Mouse (Mus musculus) erythroblast, embryonic 14.5 days (primary cell): Measurements from ENCODE around the gene Cd109. TPM values are rescaled to one million over a fixed set of nuclear protein-coding genes. Genes with fewer than 3 reads are reported as not detected.

ENCODE experiments used
- H3K27me3 ChIP-seq: 2 replicates; pipeline ENCODE4 v1.6.1; 2012; ENCODE audit warnings: inconsistent platforms; ENCODE audit not compliant: control insufficient read depth
- H3K36me3 ChIP-seq: 2 replicates; pipeline ENCODE4 v1.6.1; 2012; ENCODE audit warnings: mild to moderate bottlenecking, inconsistent platforms; ENCODE audit not compliant: control insufficient read depth
- H3K4me1 ChIP-seq: 2 replicates; pipeline ENCODE4 v1.6.1; 2012; ENCODE audit warnings: inconsistent platforms; ENCODE audit not compliant: control insufficient read depth
- H3K4me3 ChIP-seq: replicated peaks from 2 replicates; pipeline ENCODE3; 2012; ENCODE audit warnings: moderate library complexity, mild to moderate bottlenecking, inconsistent platforms
- H3K9me3 ChIP-seq: 2 replicates; pipeline ENCODE4 v1.6.1; 2012; ENCODE audit warnings: low read length, inconsistent platforms, mixed read lengths; ENCODE audit not compliant: control insufficient read depth
- GATA1 ChIP-seq: IDR thresholded peaks from 2 replicates; pipeline ENCODE4 v1.6.1; 2012; ENCODE audit warnings: low read length, inconsistent platforms, mixed read lengths
- TAL1 ChIP-seq: IDR thresholded peaks from 3 replicates; pipeline ENCODE4 v1.6.1; 2012; ENCODE audit warnings: low read length, inconsistent platforms, mixed read lengths
- polyA plus RNA-seq: library from polyadenylated mRNA; stranded (reverse); fragments of >175 nt; gene quantifications from 2 replicates; pipeline ENCODE4 v1.2.3, GENCODE M21; 2012

Gene Cd109
- polyA plus RNA-seq, 1 experiment: not detected

DNA sequence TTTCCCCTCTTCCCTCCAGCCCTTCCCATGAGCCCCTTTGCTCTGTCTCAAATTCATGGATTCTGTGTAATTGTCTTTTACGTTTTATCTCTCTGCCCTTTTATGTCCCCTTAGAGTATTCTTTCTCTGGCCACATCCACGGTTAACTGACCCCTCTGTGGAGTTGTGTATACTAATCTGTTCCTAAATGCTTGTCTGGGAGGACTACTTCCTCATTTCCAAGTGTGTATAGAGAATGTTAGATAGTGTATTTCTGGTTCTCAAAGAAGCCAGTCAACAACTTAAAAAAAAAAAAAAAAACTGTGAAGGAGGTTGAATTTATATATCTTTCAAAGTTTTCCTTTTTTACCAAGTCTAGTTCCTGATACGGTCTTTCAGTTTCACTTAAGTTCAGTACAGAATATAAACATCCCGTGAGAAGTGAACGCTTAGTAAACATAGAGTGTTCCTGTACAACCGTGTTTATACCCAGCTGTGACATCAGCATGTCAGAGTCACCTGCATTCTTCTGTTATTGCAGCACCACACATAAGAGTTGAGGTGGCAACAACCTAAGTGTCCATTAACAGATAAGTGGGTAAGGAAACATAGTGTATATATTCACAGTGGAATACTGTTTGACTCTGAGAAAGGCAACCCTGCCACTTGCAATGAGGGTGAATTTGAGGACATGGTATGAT lies 16.5 kb downstream of the Cd109 start:
- TF ChIP-seq TAL1: no peak
- TF ChIP-seq GATA1: no peak
- H3K27me3 ChIP-seq: no peaks in the 10 kb centered on the region
- H3K9me3 ChIP-seq: no peaks in the 10 kb centered on the region
- H3K4me3 ChIP-seq: no peak overlapping the region
- no peaks in the 10 kb centered on the region for H3K4me1 ChIP-seq
- no peaks in the 10 kb centered on the region for H3K36me3 ChIP-seq

DNA sequence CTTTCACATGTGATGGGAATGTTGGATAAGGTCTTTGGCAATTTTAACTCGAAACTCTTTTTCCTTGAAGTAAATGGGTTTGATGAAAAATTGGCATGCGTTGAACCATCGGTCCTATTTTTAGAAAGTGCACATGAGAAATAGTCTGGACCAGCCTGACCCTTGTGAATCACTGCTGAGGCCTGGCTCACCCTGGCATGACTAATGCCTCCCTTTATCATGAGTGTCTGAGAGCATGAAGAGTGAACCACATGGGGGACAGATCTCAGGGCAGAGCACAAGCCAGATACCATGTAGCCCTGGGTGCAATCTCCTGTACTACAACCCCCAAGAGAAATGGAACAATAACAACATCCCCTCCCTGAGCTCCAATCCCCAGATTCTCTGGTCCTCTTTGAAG lies 18.6 kb downstream of the Cd109 start:
- Histone ChIP-seq H3K27me3 (no peaks in the 10 kb centered on the region), H3K36me3 (no peaks in the 10 kb centered on the region), H3K4me1 (no peaks in the 10 kb centered on the region), H3K9me3 (no peaks in the 10 kb centered on the region), H3K4me3 (no peak overlapping the region)
- no peak for TF ChIP-seq GATA1
- TF ChIP-seq TAL1: no peak

DNA sequence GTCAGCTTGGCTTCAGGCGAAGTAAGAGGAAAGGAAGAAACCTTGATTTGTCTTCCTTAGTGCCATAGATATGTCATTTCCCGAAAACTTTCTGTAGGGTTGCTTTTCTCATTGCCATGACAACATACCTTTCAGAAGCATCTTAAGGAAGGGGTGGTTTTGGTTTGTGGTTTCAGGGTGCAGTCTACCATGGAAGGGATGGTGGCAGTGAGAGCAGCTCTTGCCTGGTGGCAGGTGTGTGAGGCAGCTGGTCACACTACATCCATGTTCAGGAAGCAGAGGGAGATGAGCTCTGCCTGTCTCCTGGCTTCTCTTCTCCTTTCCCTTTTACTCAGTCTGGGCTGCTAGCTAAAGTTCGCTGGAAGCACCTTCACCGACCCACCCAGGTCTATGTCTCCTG lies 26.0 kb downstream of the Cd109 start:
- no peak overlapping the region for H3K4me3 ChIP-seq
- no peak for TF ChIP-seq GATA1
- H3K4me1 ChIP-seq: no peaks in the 10 kb centered on the region
- no peaks in the 10 kb centered on the region for H3K27me3 ChIP-seq
- H3K9me3 ChIP-seq: no peaks in the 10 kb centered on the region
- no peaks in the 10 kb centered on the region for H3K36me3 ChIP-seq

DNA sequence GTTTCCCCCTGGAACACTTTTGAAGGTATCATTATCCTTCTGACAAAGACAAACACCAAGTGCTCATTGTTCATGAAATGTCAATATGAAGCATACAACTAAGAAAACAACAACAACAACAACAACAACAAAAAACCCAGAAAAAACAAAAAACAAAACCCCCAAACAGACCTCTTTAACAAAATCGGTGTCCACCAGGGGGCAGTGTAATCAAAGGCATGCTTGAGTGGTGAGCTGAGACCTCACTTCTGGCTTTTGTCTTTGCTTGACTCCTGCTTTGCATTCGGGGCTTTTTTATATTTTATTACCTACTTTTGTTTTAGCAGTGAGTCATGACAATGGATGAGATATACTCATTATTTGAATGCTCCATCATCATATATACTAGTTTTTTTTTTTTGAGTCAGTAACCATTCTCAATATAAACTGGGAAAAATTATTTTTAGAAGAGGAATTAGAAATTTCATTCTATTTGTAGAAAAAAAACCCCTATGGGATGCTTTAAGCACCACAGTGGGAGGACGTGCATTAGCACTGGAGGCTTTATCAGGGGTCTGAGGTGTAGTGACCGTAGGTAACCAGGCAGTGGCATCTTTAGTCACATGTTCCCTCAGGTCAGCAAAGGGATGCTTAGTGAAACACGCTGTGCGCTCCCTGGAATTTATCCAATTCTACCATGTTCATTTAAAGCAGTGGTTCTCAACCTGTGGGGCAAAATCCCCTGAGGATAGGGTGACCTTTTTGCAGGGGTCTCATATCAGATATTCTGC lies 30.8 kb downstream of the Cd109 start:
- H3K4me1 ChIP-seq: no peaks in the 10 kb centered on the region
- TF ChIP-seq GATA1 (no peak), TAL1 (no peak)
- H3K36me3 ChIP-seq: no peaks in the 10 kb centered on the region
- no peaks in the 10 kb centered on the region for H3K27me3 ChIP-seq
- H3K9me3 ChIP-seq: no peaks in the 10 kb centered on the region
- no peak overlapping the region for H3K4me3 ChIP-seq

DNA sequence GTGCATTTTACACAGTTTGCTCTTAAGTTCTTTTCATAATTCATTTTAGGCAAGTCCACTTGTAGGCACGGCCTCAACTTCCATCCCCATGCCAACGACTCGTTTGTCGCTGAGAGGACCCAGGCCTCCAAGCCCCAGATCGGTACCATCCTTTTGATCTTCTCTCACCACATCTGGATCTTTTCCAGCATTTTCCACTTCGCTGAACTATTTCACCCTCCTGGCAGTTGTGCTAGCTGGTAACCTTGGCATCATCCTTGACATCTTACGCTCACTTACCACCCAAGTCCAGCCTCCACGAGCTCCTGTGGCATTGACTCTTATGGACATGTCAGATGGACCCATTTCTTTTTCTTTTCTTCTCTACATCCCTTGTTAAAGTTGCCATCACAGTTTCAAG lies 33.3 kb downstream of the Cd109 start:
- Histone ChIP-seq H3K4me1 (no peaks in the 10 kb centered on the region), H3K36me3 (no peaks in the 10 kb centered on the region), H3K4me3 (no peak overlapping the region), H3K9me3 (no peaks in the 10 kb centered on the region), H3K27me3 (no peaks in the 10 kb centered on the region)
- TF ChIP-seq GATA1 (no peak), TAL1 (no peak)

DNA sequence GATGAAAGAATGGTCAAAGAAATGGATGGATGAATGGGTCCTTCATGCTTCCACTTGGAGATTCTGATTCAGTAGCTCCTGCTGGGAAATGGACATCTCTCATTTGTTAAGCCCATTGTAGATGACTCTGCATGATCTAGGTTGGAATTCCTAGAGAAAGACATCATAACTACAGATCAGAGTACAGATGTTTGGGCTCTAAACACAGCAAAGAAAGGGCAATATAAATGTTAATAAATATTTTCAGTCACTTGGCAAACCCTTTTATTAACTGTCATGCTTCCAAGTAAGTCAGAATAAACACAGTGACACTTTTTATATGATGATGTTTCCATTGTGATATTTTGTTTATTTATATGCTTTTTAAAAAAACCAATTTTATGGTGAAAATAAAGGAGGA lies 34.1 kb downstream of the Cd109 start:
- Histone ChIP-seq H3K27me3 (no peaks in the 10 kb centered on the region), H3K4me1 (no peaks in the 10 kb centered on the region), H3K36me3 (no peaks in the 10 kb centered on the region), H3K9me3 (no peaks in the 10 kb centered on the region), H3K4me3 (no peak overlapping the region)
- TF ChIP-seq GATA1 (no peak), TAL1 (no peak)

DNA sequence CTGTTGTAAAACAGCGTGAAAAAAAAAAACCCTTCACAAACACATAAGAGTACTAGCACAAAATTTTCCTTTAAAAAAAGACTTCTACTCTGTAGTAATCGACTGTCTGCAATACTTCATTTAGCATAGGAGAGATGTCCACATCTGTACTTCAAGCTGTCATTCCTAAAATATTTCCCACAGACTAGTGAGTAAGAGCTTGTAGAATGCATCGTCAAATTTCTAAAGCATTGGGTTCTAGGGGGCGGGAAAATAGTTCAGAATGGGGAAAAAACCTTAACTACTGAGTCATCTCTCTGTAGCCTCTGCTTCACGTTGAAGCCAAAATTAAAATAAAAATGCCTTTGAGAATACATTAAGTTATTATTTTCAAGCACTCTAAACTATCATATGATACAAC lies 42.2 kb downstream of the Cd109 start:
- H3K9me3 ChIP-seq: no peaks in the 10 kb centered on the region
- H3K4me3 ChIP-seq: no peak overlapping the region
- no peaks in the 10 kb centered on the region for H3K4me1 ChIP-seq
- no peaks in the 10 kb centered on the region for H3K27me3 ChIP-seq
- TF ChIP-seq TAL1: no peak
- TF ChIP-seq GATA1: no peak
- no peaks in the 10 kb centered on the region for H3K36me3 ChIP-seq

DNA sequence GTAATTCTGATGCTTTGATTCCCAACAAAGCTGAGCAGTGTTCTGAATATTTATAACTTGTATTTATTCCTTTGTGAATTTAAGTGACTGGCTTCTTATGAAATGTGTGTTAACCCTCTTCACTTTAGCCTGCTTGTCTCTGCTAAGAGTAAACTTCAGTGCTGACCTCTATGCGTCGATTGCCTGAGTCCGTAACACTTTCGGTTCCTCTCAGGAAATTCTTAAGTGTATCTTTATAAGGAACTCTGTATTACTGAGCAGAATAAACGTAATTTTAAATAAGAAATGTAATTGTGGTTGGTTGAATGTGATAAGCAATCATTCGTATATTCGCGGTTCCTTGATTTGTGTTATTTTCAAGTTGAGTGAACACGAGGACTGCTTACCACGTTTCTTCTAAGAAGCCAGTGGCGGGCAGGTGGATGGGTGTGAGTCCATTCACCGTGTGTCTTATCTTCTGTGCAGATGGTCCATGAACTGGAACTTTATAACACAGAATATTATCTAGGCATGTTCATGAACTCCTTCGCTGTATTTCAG lies 56.2 kb downstream of the Cd109 start:
- no peaks in the 10 kb centered on the region for H3K27me3 ChIP-seq
- no peaks in the 10 kb centered on the region for H3K4me1 ChIP-seq
- no peaks in the 10 kb centered on the region for H3K36me3 ChIP-seq
- no peaks in the 10 kb centered on the region for H3K9me3 ChIP-seq
- no peak overlapping the region for H3K4me3 ChIP-seq
- TF ChIP-seq GATA1 (no peak), TAL1 (no peak)

DNA sequence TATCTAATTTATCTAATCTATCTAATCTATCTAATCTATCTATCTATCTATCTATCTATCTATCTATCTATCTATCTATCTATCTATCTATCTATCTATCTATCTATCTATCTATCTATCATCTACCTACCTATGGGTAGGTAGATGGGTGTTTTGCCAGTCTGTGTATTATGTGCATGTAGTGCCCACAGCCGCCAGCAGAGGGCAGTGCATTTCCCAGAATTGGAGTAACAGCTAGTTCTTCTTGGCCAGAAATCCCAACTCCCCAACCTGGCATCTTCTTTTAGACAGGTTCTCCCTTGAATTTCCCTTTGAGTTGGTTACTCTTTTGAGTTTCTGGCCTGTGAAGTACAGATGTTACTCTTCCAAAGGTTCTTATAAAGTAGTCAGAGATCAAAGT lies 85.3 kb downstream of the Cd109 start:
- Histone ChIP-seq H3K36me3 (no peaks in the 10 kb centered on the region), H3K27me3 (no peaks in the 10 kb centered on the region), H3K9me3 (no peaks in the 10 kb centered on the region), H3K4me1 (no peaks in the 10 kb centered on the region), H3K4me3 (no peak overlapping the region)
- TF ChIP-seq TAL1: no peak
- TF ChIP-seq GATA1: no peak
